Mouse (Mus musculus) right cerebral cortex, postnatal 14 days (tissue): ENCODE results near the gene Tmem222.

ENCODE experiments used
- DNase-seq: peaks from one replicate; pipeline ENCODE4 v3.0.0; 2022

Gene Tmem222

DNA sequence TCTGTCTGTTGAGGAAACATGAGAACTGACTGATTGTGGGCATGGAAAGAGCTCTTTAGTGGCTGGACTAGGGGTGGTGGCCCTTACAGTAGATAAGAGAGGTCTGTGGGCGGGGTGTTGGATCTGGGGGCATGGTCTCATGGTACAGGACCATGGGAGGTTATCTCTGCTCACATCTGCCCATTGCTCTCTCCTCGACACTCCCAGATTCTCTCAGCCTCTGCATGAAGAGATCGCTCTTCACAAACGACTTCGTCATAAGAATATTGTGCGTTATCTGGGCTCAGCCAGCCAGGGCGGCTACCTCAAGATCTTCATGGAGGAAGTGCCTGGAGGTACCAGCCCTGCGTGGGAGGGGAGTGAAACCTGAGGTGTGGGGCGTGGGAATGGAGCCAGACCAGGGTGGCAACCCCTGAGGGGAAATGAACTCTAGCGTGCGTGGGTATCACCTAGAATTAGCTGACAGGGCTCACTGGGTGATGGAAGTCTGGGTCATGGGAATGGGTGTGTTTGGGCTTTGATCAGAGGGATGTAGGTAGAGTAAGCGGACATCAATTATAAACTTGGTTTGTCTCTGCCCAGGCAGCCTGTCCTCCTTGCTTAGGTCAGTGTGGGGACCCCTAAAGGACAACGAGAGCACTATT, 29.7 kb downstream of the Tmem222 start:
- DNase-seq = no peak

DNA sequence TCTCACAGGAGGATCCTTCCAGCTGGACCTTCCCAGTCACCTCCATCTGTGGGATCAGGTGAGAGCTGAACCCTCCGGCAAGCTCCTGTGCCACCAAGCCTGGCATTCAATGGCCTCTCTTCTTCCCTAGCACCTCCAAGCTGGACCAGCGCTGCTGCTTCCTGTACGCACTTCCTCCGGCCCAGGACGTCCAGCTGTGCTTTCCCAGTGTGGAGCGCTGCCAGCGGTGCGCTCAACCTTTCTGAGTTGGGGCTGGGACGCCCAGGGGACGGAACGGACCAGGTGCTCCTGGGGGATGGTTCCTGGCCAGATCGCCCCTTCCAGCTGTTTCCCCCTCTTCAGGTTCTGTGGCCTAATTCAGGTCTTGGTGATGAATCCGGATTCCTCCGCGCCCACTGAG, 30.5 kb downstream of the Tmem222 start:
- DNase-seq = no peak

DNA sequence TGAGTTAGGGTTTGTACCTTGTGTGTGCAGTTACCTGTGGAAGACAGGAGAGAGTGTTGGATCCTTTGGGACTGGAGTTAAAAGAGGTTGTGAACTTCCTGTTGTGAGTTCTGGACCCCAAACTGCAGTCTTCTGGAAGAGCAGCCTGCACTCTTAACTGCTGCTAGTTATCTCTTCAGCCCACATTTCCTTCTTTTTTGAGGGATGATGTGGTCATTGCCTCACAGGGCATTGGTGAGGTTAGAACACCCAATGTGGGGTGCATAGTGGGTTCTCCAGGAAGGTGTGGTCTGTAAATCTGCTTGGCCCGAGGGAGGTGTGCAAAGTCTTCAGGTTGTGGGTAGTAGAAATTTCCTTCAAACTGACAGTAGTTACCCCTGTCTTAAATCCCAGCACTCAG, 33.3 kb downstream of the Tmem222 start:
- DNase-seq = no peak

DNA sequence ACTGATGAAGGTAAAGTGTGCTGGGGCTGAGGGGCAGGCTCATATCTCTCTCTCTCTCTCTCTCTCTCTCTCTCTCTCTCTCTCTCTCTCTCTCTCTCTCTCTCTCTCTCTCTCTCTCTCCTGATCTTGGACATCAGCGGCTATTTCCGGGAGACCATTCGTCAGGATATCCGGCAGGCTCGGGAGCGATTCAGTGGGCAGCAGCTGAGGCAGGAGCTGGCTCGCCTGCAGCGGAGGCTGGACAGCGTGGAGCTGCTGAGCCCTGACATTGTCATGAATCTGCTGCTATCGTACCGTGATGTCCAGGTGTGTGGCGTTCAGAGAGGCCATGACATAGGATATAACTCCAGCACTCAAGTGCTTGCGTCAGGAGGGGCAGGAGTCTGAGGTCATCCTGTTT, 34.1 kb downstream of the Tmem222 start:
- no peak for DNase-seq

DNA sequence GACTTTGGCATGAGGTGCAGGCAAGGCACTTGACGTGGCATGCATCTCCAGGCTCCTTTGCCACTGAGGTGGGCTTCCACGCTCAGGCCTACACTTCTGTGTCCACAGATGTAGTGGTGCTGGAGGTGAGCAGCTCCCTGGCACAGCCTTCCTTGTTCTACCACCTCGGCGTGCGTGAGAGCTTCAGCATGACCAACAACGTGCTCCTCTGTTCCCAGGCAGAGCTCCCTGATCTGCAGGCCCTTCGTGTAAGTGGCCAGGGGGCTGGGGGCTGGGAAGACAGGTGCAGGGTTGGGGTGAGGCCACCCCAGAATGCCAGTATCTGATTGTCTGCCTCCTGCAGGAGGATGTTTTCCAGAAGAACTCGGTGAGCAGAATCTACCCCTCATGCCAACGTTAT, 34.9 kb downstream of the Tmem222 start:
- DNase-seq = no peak

DNA sequence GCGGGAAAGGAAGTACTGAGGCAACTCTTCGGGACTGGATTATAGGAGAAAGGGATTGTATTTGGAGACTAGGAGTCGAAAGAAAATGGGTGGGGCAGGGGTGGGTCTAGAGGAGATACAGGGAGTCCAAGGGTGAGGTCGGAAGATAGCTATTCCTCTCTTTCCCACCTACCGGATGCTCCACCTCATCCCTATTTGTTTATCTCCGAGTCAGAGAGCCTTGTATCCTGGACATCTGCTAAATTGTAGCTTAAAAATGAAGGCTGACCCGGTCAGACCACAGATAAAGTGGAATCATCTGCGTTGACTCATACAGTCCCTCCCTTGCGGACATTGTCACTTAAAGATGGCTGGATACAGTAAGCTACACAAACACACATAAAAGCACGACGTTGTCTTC, 35.7 kb downstream of the Tmem222 start:
- DNase-seq = no peak

DNA sequence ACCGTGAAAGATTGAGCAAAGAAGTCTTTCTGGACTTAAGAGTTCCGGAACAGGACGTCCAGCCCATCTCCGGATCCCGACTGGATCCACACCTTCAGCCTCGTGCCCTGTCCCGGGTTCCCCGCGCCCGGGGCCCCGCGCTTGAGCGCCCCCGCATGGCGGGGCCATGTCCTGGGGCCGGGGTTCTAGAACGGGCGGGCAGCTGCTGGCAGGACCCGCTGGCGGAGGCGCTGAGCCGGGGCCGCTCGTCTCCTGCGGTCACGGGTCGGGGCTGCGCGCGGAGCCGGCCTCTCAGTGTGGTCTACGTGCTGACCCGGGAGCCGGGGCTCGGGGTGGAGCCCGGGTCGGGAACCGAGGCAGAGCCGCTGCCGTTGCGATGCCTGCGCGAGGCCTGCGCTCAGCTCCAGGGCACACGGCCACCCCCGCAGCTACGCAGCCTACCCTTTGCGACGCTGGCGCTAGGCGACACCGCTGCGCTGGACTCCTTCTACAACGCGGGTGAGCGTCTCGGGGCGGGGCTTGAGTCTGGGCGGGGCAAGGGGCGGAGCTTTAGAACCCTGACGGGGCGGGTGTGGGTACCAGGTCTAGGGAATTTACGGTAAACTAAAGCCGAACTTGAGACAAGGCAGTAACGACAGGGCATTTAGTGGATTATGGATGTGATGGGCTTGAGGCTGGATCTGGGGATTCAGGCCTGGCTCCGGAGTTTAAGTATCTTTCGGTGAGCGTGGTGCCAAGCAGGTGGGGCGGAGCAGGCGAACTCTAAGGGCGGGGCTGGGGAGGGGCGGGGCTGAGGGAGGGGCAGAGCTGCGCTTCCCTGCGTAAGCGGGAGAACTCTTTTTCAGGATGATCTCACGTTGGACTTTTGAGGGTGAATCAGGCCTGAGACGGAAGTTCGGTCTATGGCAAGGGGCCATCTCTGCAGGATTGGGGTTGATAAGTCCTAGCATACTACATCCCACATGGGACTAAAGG, 36.4 kb downstream of the Tmem222 start:
- DNase-seq = peak; percentile 90

DNA sequence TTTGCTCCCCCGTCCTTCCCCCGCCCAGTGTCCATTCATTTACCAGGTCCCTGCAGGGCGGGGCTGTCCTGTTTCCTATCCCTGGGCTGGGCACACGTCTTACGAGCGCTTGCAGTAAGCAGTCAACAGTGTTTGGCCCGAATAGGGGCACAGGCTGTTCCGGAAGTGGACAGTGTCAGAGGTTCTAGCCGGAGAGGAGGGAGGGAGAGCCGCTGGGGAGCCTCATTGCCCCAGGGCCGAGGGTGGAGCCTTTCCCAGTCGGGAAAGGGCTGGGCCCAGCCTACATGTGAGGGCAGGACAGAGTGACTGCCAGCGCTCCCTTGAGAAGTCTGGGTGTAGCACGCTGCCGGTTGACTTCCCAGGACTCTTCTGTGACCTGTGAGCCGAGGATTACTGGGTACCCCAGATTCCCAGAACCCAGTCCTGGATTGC, 37.1 kb downstream of the Tmem222 start, which contains the start of gene Map3k6:
Gene Map3k6 (plus strand): TSS at position 329 of the 432 bp plus-strand sequence.
- DNase-seq = no peak

DNA sequence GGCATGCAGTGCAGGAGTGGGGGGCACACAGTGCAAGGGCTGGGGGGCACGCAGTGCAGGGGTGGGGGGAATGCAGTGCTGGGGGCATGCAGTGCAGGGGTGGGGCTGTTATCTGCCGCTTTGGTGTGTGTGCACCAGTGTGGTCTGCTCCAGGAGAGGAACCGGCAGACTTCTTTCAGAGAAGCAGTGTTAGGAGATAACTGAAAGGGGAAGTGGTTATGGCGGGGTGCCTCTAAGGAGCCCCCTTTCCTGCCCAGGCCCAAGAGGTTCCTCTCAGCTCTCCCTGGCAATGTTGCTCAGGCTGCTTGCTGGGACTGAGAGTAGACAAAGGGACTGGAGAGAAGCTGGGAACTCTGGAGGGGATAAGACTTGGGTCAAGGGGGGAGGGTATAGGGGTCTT, 39.7 kb downstream of the Tmem222 start:
- DNase-seq = no peak

DNA sequence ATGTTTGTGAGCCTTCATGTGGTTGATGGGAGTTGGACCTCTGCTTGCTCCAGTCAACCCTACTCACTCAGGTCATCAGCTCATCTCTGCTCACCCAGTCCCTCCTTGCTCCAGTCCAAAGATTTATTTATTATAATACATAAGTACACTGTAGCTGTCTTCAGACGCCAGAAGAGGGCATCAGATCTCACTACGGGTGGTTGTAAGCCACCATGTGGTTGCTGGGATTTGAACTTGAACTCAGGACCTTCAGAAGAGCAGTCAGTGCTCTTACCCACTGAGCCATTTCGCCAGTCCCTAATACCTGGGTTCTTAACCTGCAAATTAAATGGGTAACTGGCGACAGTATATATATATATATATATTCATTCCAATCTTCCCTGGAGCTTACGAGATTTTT, 42.2 kb downstream of the Tmem222 start:
- no peak for DNase-seq

DNA sequence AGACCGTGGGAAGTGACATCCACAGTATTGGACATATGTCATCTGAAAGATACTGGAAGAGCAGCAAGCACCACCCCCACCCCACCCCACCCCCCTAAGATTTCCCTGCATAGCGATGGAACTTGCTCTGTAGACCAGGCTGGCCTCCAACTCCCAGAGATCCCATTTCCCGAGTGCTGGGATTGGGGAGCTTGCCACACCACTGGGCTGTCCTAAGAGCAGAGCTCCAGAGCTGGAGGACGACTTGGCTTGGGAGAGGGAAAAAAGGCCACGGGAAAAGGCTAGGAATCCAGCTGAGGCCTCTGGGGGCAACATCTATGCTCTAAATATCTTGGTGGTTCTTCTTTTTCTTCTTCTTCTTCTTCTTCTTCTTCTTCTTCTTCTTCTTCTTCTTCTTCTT, 42.8 kb downstream of the Tmem222 start:
- DNase-seq = no peak

DNA sequence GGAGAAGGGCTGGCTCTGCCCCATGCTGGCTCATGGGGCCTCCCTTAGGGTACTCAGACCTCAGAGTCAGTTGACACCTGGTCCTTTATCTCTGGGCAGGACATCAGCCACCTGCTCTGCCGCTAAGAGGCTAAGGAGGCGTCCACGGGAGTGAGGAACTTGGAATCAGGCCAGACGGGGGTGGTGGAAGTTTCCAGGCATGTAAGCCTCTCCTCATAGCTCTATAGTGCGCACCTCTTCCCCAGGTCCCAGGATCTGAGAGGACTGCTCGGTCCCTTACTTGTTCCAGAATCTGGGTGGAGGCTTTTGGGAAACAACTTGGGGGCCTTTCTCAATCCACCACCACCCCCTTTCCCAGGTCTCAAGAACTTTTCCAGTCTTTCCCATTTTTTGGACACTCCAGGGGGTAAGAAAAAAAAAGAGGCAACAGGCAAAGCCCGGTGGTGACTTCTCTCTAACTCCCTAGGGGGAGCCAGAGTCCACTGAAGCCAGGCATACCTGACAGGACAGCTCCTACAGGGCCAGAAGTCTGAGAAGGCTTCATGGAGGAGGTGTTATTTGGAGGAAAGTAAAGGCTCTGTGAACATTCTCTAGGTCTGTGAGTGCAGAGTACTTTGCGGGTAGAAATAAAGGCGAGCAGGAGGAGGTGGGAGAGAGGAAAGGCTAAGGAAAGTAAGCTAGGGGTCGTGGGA, 44.2 kb downstream of the Tmem222 start:
- no peak for DNase-seq

DNA sequence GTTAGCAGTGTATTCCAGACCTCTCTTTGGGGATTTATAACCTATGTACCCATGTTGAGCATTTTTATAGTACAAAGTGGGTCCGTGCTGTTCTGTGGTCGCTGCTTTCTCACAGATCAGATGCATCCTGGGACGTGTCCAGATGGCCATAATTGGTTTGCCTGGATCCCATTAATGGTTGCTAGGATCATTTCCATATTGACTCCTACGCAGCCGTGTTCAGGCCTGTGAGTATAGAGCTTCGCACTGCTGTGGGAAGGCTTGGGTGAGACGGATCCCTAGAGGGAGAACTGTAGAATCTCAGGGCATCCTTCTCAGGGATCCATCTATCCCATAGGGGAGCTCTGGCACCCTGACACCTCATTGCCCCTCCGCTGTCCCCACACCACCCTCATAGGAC, 48.0 kb downstream of the Tmem222 start:
- DNase-seq = no peak

DNA sequence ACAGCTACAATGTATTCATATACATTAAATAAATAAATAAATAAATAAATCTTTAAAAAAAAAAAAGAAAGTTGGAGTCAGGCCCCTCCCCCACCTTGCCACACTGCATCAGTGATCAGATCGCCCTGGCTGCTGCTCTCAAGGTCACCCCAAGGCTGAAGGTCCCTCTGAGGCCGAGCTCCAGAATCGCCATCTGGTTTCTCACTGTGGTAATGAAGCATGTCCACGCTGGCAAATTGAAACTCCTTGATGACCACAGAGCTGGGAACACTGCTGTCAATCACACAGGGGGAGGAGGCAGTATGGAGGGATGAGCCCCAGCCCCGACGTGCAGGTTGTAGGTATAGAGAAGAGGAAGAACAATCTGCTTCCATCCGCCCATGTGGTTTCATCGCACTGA, 50.0 kb downstream of the Tmem222 start:
- DNase-seq = no peak

DNA sequence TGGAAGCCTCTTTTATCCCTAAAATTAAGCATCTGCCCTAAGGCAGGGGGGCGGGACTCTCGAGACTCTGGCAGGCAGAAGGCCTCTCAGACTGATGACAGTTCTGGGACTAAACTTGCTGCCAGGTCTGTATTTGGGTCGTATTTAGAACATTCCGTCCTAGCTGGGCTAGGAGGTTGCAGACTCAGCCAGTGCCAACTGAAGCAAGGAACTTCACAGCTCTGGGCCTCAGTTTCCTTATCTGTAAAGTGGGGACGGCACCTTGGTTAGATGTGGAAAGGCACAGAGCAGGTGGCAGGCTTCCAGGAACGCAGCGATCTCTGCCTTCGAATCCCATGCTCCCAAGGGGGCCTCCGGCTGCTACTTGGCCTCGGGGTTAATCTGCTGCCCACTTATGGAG, 51.5 kb downstream of the Tmem222 start:
- no peak for DNase-seq

DNA sequence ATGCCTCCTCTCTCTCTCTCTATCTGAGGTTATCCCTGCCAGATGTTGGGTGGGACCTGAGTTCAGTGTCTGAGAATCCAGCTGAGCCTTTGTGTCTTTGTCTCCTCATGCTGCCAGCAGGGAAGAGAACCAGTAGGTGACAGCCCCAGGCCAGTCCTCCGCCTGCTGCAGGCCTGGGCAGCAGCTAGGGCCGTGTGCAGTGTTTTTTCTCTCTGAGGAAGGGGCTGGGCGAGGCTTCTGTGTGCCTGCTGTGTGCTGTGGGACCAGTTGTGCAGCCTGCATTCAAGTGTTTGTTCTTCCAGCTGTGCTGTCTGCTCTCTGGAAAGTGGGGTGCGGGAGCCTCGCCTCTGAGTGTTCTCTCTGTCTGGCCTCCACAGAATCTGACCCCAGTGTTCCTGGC, 53.7 kb downstream of the Tmem222 start:
- DNase-seq = no peak

DNA sequence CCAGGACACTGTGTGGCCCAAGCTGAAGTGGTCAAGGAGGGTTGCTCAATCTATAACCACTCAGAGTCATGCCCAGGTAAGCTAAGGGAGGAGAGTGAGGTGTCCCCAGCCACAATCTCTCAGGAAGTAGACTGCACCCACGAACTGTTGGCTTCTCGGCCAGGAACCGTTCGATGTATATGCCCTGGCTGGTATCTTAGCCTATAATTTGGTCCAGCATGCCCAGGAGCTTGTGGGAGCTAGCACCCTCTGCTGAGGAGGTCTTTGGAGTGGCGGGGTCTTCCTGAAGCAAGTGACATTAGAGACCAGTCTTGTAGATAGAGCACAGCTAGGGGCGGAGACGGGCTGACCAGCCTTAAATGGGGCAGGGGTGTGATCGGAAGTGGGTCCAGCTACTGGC, 55.9 kb downstream of the Tmem222 start:
- no peak for DNase-seq

DNA sequence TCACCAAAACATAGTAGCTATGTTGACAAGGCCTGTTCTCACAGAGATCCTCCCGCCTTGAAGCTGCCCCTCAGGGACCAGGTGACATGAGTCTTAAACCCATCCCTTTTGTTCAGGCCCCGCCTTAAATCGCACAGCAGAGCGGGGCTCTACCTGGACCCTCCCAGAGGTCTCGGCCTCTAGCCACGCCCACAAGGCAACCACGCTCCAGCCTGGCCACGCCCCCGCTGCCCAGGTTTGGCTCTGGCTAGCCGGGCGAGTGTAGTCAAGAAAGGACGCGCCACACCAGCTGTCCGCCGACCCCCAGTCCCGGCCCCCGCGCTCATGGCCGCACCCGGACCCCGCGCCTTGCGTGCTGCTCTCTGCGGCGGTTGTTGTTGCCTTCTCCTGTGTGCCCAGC, 56.9 kb downstream of the Tmem222 start:
- no peak for DNase-seq

DNA sequence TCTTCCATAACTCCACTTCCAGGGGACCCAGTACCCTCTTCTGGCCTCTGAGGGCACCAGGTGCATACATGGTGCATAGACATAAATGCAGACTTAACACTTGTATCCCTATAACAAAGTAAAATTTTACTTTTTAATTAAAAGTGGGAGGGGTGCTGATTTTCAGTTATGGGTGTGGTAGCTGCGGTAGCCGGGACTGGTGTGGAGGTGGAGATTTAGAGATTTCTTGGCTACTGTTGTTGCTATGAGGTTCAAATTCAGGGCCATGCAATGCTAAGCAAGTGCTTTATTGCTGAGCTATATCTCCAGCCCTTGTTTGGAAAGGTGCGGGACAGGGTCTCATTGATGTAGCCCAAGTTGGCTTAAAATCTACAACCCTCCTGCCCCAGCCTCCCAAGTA, 58.8 kb downstream of the Tmem222 start:
- DNase-seq = no peak

DNA sequence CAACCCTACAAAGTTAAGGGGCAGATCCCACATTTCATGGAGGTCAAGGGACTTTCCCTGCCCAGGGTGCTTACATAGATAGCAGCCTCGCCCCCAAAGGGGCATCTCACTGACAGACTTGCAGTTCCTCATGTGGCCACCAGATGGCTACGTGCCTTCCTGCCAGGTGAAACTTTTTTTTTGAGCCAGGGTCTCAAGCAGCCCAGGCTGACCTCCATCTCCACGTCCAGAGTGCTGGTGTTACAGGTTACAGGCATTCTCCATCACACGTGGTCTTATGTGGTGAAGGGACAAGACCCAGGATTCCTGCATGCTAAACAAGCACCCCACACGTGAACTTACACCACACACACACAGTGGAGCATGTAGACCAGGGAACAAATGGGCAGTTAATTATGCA, 60.0 kb downstream of the Tmem222 start:
- DNase-seq = peak; percentile 72
